Mouse (Mus musculus) CH12.LX (cell line): Measurements from ENCODE around the gene Tmed4. TPM values are rescaled to one million over a fixed set of nuclear protein-coding genes. Genes with fewer than 3 reads are reported as not detected.

ENCODE experiments used
- DNase-seq: peaks from one replicate; pipeline ENCODE4 v3.0.0-alpha.2; 2013; ENCODE audit errors: extremely low read depth
- H3K27ac ChIP-seq: 2 replicates; pipeline ENCODE4 v1.5.1; 2012; ENCODE audit warnings: low read depth, mild to moderate bottlenecking, control low read depth, moderate library complexity; ENCODE audit not compliant: insufficient read depth
- H3K27me3 ChIP-seq: replicated peaks from 2 replicates; pipeline ENCODE3; 2012; ENCODE audit warnings: inconsistent platforms
- H3K36me3 ChIP-seq, 2 experiments: replicated peaks in 1 of 2; 2 replicates each; pipeline versions ENCODE3 to v1.6.1; 2012; ENCODE audit warnings: inconsistent platforms in 1 of 2, low read length in 1 of 2, mild to moderate bottlenecking in 1 of 2, mixed read lengths in 1 of 2, moderate library complexity in 1 of 2; ENCODE audit not compliant: control insufficient read depth in 1 of 2, insufficient read depth in 1 of 2
- H3K4me1 ChIP-seq, 2 experiments: 2 replicates each; pipeline ENCODE4 v1.6.1; 2012; ENCODE audit warnings: inconsistent platforms in 1 of 2, moderate library complexity in 1 of 2; ENCODE audit not compliant: insufficient read depth in 2 of 2, control insufficient read depth in 1 of 2
- H3K4me2 ChIP-seq: 2 replicates; pipeline ENCODE4 v1.6.1; 2012; ENCODE audit warnings: low read depth, mild to moderate bottlenecking, control low read depth; ENCODE audit not compliant: poor library complexity, insufficient read depth, severe bottlenecking
- H3K4me3 ChIP-seq, 3 experiments: fragments of 150-350 bp in 1 of 3; sonication (generic) in 1 of 3; replicated peaks in 1 of 3; 2 replicates each; pipeline versions ENCODE3 to v1.5.1; 2011 to 2012; ENCODE audit warnings: low read depth in 2 of 3, low read length in 2 of 3, mild to moderate bottlenecking in 2 of 3, moderate library complexity in 2 of 3, control low read depth in 1 of 3, improper control_type of control experiment in 1 of 3, inconsistent platforms in 1 of 3, mixed read lengths in 1 of 3; ENCODE audit not compliant: poor library complexity in 1 of 3
- H3K79me2 ChIP-seq: replicated peaks from 2 replicates; pipeline ENCODE4 v1.6.1; 2012; ENCODE audit warnings: mild to moderate bottlenecking, moderate library complexity; ENCODE audit not compliant: control insufficient read depth, poor library complexity, insufficient read depth, severe bottlenecking; ENCODE audit errors: extremely low read depth
- H3K9ac ChIP-seq: 2 replicates; pipeline ENCODE4 v1.6.1; 2012; ENCODE audit warnings: low read depth, mild to moderate bottlenecking, control low read depth, moderate library complexity; ENCODE audit not compliant: insufficient read depth
- H3K9me3 ChIP-seq: replicated peaks from 2 replicates; pipeline ENCODE3; 2012; ENCODE audit warnings: low read length, inconsistent platforms, mixed read lengths
- BHLHE40 ChIP-seq: IDR thresholded peaks from 2 replicates; pipeline ENCODE4 v1.6.1; 2011; ENCODE audit warnings: mild to moderate bottlenecking, low read depth, low read length, improper control_type of control experiment
- CTCF ChIP-seq, 2 experiments: IDR thresholded peaks in 1 of 2; conservative IDR thresholded peaks in 1 of 2; 2 replicates each; pipeline ENCODE4 v1.5.1; 2011 to 2012; ENCODE audit warnings: low read depth in 2 of 2, low read length in 2 of 2, improper control_type of control experiment in 1 of 2, inconsistent platforms in 1 of 2, mild to moderate bottlenecking in 1 of 2, moderate library complexity in 1 of 2
- ELF1 ChIP-seq: IDR thresholded peaks from 2 replicates; pipeline ENCODE4 v1.6.1; 2014; ENCODE audit warnings: low read depth, mild to moderate bottlenecking, inconsistent platforms, low read length, improper control_type of control experiment
- EP300 ChIP-seq: IDR thresholded peaks from 2 replicates; pipeline ENCODE4 v1.6.1; 2011; ENCODE audit warnings: low read length, improper control_type of control experiment
- ETS1 ChIP-seq: conservative IDR thresholded peaks from 2 replicates; pipeline ENCODE4 v1.6.1; 2012; ENCODE audit warnings: low read depth, mild to moderate bottlenecking, inconsistent platforms, low read length, improper control_type of control experiment, moderate library complexity
- GABPA ChIP-seq: IDR thresholded peaks from 2 replicates; pipeline ENCODE4 v1.6.1; 2012; ENCODE audit warnings: low read depth, low read length, improper control_type of control experiment, inconsistent platforms; ENCODE audit not compliant: insufficient replicate concordance
- JUN ChIP-seq: IDR thresholded peaks from 2 replicates; pipeline ENCODE4 v1.6.1; 2011; ENCODE audit warnings: low read depth, mild to moderate bottlenecking, low read length, improper control_type of control experiment, moderate library complexity; ENCODE audit not compliant: insufficient read depth
- JUND ChIP-seq: conservative IDR thresholded peaks from 2 replicates; pipeline ENCODE4 v1.6.1; 2011; ENCODE audit warnings: low read depth, low read length, improper control_type of control experiment
- MAFK ChIP-seq: IDR thresholded peaks from 2 replicates; pipeline ENCODE4 v1.6.1; 2011; ENCODE audit warnings: low read length, improper control_type of control experiment; ENCODE audit not compliant: insufficient replicate concordance
- MAZ ChIP-seq: IDR thresholded peaks from 2 replicates; pipeline ENCODE4 v1.6.1; 2012; ENCODE audit warnings: low read depth, mild to moderate bottlenecking, inconsistent platforms, low read length, improper control_type of control experiment, moderate library complexity
- MEF2A ChIP-seq: IDR thresholded peaks from 2 replicates; pipeline ENCODE4 v1.6.1; 2014; ENCODE audit warnings: low read depth, mild to moderate bottlenecking, inconsistent platforms, low read length, improper control_type of control experiment, borderline replicate concordance
- MXI1 ChIP-seq: IDR thresholded peaks from 2 replicates; pipeline ENCODE4 v1.6.1; 2011; ENCODE audit warnings: mild to moderate bottlenecking, low read depth, low read length, improper control_type of control experiment
- NELFE ChIP-seq: IDR thresholded peaks from 2 replicates; pipeline ENCODE4 v1.6.1; 2011; ENCODE audit warnings: low read depth, low read length, improper control_type of control experiment
- POLR2A ChIP-seq: IDR thresholded peaks from 2 replicates; pipeline ENCODE4 v1.6.1; 2011; ENCODE audit warnings: low read depth, mild to moderate bottlenecking, improper control_type of control experiment, low read length
- POLR2AphosphoS2 ChIP-seq: IDR thresholded peaks from 2 replicates; pipeline ENCODE4 v1.6.1; 2011; ENCODE audit warnings: low read depth, low read length, improper control_type of control experiment
- RCOR1 ChIP-seq: conservative IDR thresholded peaks from 2 replicates; pipeline ENCODE4 v1.6.1; 2012; ENCODE audit warnings: low read depth, mild to moderate bottlenecking, inconsistent platforms, low read length, improper control_type of control experiment
- SIN3A ChIP-seq: IDR thresholded peaks from 2 replicates; pipeline ENCODE4 v1.6.1; 2012; ENCODE audit warnings: low read length, improper control_type of control experiment, inconsistent platforms
- SMC3 ChIP-seq: IDR thresholded peaks from 2 replicates; pipeline ENCODE4 v1.6.1; 2011; ENCODE audit warnings: low read depth, low read length, improper control_type of control experiment
- TBP ChIP-seq: conservative IDR thresholded peaks from 2 replicates; pipeline ENCODE4 v1.6.1; 2011; ENCODE audit warnings: low read depth, low read length, improper control_type of control experiment
- UBTF ChIP-seq: IDR thresholded peaks from 2 replicates; pipeline ENCODE4 v1.6.1; 2012; ENCODE audit warnings: low read depth, mild to moderate bottlenecking, inconsistent platforms, low read length, improper control_type of control experiment, moderate library complexity
- USF1 ChIP-seq: IDR thresholded peaks from 2 replicates; pipeline ENCODE4 v1.6.1; 2014; ENCODE audit warnings: low read depth, mild to moderate bottlenecking, inconsistent platforms, low read length, improper control_type of control experiment
- ZKSCAN1 ChIP-seq: IDR thresholded peaks from 2 replicates; pipeline ENCODE4 v1.6.1; 2012; ENCODE audit warnings: low read depth, inconsistent platforms, low read length, improper control_type of control experiment, borderline replicate concordance
- ZNF384 ChIP-seq: IDR thresholded peaks from 2 replicates; pipeline ENCODE4 v1.6.1; 2012; ENCODE audit warnings: low read depth, low read length, improper control_type of control experiment, inconsistent platforms
- dilution Hi-C: fragments of 300-500 bp; cut with MboI; formaldehyde crosslinking; loops from 2 replicates; pipeline ENCODE4 v1.14.3; 2020; ENCODE audit warnings: low sequenced_read_pairs; ENCODE audit not compliant: extremely low pct_unique_long_range_greater_than_20kb, extremely low pct_ligation_motif_present
- in situ Hi-C: fragments of 300-500 bp; cut with MboI; formaldehyde crosslinking; loops from 3 replicates; pipeline ENCODE4 v1.14.3; 2019; ENCODE audit warnings: low sequenced_read_pairs, low pct_ligation_motif_present, low pct_unique_long_range_greater_than_20kb, mixed read lengths
- polyA plus RNA-seq: library from polyadenylated mRNA; unstranded; fragments of >175 nt; gene quantifications from 2 replicates; pipeline ENCODE4 v1.2.1, GENCODE M21; 2012; ENCODE audit warnings: low read depth; ENCODE audit not compliant: insufficient read length
- total RNA-seq, 2 experiments: library from RNA; depleted of rRNA; stranded (reverse); fragments of 300-350 nt in 1 of 2; fragments of >200 nt in 1 of 2; gene quantifications; 2 replicates each; pipeline ENCODE4 v1.2.3; 2012 to 2014

The Tmed4 gene
- total and polyA plus RNA-seq, 3 experiments = 50.6 to 59.9 (median 54.1) TPM

DNA sequence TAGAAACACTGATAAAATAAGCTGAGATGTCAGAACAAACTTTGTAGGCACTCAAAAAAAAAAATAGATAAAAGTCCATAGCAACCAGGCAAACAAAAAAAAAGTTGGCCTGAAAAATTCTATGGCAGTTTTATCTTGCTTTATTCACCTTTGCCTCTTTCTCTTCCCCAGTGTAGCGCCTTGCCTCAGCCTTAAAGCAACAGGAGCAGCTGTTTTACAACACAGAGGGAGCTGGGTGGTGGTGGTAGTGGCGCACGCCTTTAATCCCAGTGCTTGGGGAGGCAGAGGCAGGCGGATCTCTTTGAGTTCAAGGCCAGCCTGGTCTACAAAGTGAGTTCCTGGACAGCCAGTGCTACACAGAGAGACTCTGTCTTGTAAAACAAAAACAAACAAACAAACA, 41.6 kb downstream of the Tmed4 start:
- dilution Hi-C loops = no loop called here
- peaks cover 24% of the 10 kb centered on the region for H3K9me3 ChIP-seq
- H3K9ac ChIP-seq = no peak overlapping the region
- in situ Hi-C loops = loop anchor here (5.0 kb wide), 1 partner anchor 34 kb away; the partner anchor contains the start of gene Ddx56
- H3K4me1 ChIP-seq = no peaks in the 10 kb centered on the region
- H3K36me3 ChIP-seq = no peaks in the 10 kb centered on the region
- no peak for TF ChIP-seq MXI1
- TF ChIP-seq JUN = no peak
- no peak for TF ChIP-seq ELF1
- no peak for TF ChIP-seq EP300
- no peak for TF ChIP-seq POLR2AphosphoS2
- TF ChIP-seq RCOR1 = no peak
- no peak for TF ChIP-seq MEF2A
- TF ChIP-seq GABPA = no peak
- H3K27me3 ChIP-seq = peaks cover 45% of the 10 kb centered on the region
- no peak overlapping the region for H3K27ac ChIP-seq
- no peak overlapping the region for H3K4me2 ChIP-seq
- no peak overlapping the region for H3K4me3 ChIP-seq
- H3K79me2 ChIP-seq = no peaks in the 10 kb centered on the region
- no peak for DNase-seq

DNA sequence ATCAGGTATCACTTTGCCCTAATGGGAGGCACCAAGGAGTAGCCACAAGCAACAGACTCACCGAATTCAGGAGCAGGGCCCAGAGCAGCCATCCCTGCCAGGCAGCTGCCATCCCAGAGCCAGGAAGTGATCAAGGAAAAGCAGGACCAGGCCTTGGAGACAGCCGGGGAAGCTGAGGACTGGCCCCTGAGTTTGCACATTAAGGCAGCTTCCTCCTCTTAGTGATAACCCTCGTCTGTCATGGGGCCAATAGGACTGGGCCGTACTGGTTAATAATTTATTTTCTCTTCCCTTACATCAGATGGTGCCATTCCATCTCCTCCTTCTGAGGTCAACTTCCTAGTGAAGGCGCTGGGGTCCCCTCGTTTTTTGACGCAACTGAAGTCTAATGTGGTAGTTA, 44.7 kb downstream of the Tmed4 start, which contains the start of gene Npc1l1:
Npc1l1 (minus strand) TSS at position 132 of the 400 bp plus-strand sequence.
- no peak for DNase-seq
- Histone ChIP-seq H3K27me3 (peaks cover 73% of the 10 kb centered on the region), H3K9ac (no peak within 1 kb of the TSS), H3K4me2 (no peak within 1 kb of the TSS), H3K27ac (no peak within 1 kb of the TSS), H3K36me3 (no peaks in the 10 kb centered on the region), H3K4me1 (peaks cover 0 to 4% of the 10 kb centered on the region in 2 experiments; a peak in 1 of 4 replicates), H3K9me3 (peaks cover 10% of the 10 kb centered on the region), H3K79me2 (no peaks in the 10 kb centered on the region), H3K4me3 (no peak within 1 kb of the TSS)
- no peak for TF ChIP-seq MAFK
- no peak for TF ChIP-seq CTCF (conservative IDR thresholded peaks at IDR 0.05 in 1 of 2, IDR thresholded peaks at IDR 0.05 in 1 of 2; ENCODE audit: low read depth in 2 of 2, low read length in 2 of 2)
- no peak for TF ChIP-seq MAZ
- no peak for TF ChIP-seq NELFE
- TF ChIP-seq ZNF384 = no peak
- no peak for TF ChIP-seq POLR2A
- no peak for TF ChIP-seq RCOR1
- TF ChIP-seq POLR2AphosphoS2 = no peak
- TF ChIP-seq SIN3A = no peak
- no peak for TF ChIP-seq SMC3
- no peak for TF ChIP-seq BHLHE40
- TF ChIP-seq UBTF = no peak
- no peak for TF ChIP-seq TBP
- no peak for TF ChIP-seq USF1
- TF ChIP-seq ZKSCAN1 = no peak
- no peak for TF ChIP-seq ETS1
- no peak for TF ChIP-seq JUND
- dilution Hi-C loops (no loop called here), in situ Hi-C loops (loop anchor here (5.0 kb wide), 1 partner anchor 37 kb away; the partner anchor contains the start of gene Ddx56)
